Mouse (Mus musculus): ENCODE measurements at regions not wholly inside any gene's neighbourhood (a gene's known extent, or its start where the extent isn't known, plus 50 kb on each side); places are given as distances from the start of the nearest gene placed in this dataset.

DNA sequence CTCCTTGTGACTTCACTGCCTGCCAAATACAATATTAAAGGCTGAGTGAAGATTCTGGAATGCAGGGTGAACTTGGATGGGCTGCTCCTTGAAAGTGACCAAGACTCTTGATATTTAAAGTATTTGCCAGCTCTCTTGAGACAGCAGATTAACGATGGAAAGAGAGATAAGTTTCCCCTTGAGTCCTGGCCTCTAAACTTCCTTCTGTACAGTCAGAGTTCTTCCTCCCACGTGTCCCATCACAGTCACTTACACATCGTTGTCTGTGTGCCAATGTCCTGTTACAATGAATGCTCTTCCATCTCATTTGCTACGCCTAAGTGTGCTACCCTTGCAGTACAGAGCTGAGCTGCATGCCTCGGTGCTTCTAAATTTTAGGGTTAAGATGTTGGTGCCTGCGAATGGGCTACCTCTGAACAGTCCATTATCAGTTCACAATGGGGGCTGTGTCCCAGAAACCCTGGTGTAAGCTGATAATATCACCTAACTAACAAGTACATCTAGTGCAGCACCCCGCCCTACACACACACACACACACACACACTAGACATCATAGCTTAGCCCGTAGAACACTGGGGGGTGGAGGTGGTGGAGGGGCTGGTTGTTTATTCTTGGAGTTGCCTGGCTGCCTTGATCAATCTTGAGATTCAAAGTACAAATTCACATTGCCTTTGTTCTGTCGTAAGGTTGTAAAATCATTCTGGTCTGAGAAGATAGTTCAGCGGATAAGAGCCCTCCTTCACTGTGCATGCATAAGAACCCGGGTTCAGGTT is 207.9 kb upstream of the Pgrmc2 start:
- TF ChIP-seq POLR2A (IDR thresholded peaks at IDR 0.05; ENCODE audit: borderline replicate concordance, extremely low read depth, low read depth, low read length) (no peak), CTCF (IDR thresholded peaks at IDR 0.05; ENCODE audit: insufficient read depth, low read length) (no peak)
